Mouse (Mus musculus): ENCODE data around the gene Rabep2. TPM values are rescaled to one million over a fixed set of nuclear protein-coding genes. Genes with fewer than 3 reads are reported as not detected.

Gene Rabep2
- total and polyA plus RNA-seq, 3 experiments = 2.9 to 21.7 (median 16.1) TPM

DNA sequence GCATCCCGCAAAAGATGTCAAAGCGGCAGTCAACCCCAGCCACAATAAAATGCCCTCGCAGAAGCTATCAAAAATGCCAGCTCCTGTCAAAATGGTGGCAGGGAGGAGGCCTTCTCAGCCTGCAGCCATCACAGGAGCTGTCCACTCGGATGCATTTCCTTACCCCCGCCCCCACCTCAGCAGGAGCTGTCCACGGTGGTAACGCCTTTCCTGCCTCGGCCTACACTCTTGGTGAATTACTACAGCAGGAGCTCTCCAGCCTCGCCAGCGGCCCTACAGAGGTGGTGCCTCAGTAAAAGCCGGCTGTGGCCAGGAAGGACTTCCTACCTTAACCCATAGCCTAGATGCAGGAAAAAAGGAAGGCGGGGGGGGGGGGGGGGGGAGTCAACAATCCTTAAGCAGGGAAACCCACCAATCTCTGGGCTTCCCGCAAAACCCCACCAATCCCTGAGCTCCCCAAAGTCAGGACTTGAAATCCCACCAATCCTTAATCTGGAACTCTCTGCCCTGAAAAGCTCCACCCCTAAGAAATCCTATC is 1.2 kb upstream of the Rabep2 start:
- no peak for DNase-seq (ENCODE audit: low spot score)
- no peak for ATAC-seq (ENCODE audit: extremely low read depth, insufficient number of reproducible peaks, low FRiP score, poor library complexity, severe bottlenecking)
- Histone ChIP-seq H3K36me3 (replicated peaks) (peaks cover 21% of the 10 kb centered on the region), H3K9me3 (replicated peaks) (peaks cover 18% of the 10 kb centered on the region), H3K4me1 (ENCODE audit: insufficient read depth, low read depth, low read length) (peaks cover 18% of the 10 kb centered on the region), H3K4me3 (ENCODE audit: low read depth, low read length) (peak overlapping the region; percentile 40; the same call in 1 of the 2 replicates), H3K27me3 (ENCODE audit: insufficient read depth, low read length) (peaks cover 10% of the 10 kb centered on the region; the same call in 1 of the 2 replicates)
- TF ChIP-seq TAL1 (conservative IDR thresholded peaks at IDR 0.05; ENCODE audit: low read depth, low read length) = no peak
- no peak for TF ChIP-seq GATA1 (IDR thresholded peaks at IDR 0.05; ENCODE audit: borderline replicate concordance, low read length)
- no peak for TF ChIP-seq POLR2AphosphoS5 (IDR thresholded peaks at IDR 0.05; ENCODE audit: insufficient replicate concordance, low read depth, low read length)
- TF ChIP-seq GATA2 (IDR thresholded peaks at IDR 0.05; ENCODE audit: borderline replicate concordance, low read depth, low read length) = no peak
- TF ChIP-seq CTCF (IDR thresholded peaks at IDR 0.05; ENCODE audit: low read depth, low read length) = no peak

- Histone ChIP-seq H3K9me3 (replicated peaks) (peaks cover 18% of the 10 kb centered on the region), H3K4me3 (ENCODE audit: low read depth, low read length) (peak overlapping the region; percentile 83; the same call in 1 of the 2 replicates), H3K36me3 (replicated peaks) (peaks cover 26% of the 10 kb centered on the region), H3K4me1 (ENCODE audit: insufficient read depth, low read depth, low read length) (peaks cover 18% of the 10 kb centered on the region), H3K27me3 (ENCODE audit: insufficient read depth, low read length) (peaks cover 10% of the 10 kb centered on the region; the same call in 1 of the 2 replicates)
- TF ChIP-seq POLR2AphosphoS5 (IDR thresholded peaks at IDR 0.05; ENCODE audit: insufficient replicate concordance, low read depth, low read length) (no peak), CTCF (IDR thresholded peaks at IDR 0.05; ENCODE audit: low read depth, low read length) (no peak), TAL1 (conservative IDR thresholded peaks at IDR 0.05; ENCODE audit: low read depth, low read length) (peak; percentile 81), GATA1 (IDR thresholded peaks at IDR 0.05; ENCODE audit: borderline replicate concordance, low read length) (no peak)
- ATAC-seq (ENCODE audit: extremely low read depth, insufficient number of reproducible peaks, low FRiP score, poor library complexity, severe bottlenecking) (peak; percentile 63), DNase-seq (ENCODE audit: low spot score) (peak; percentile 46)
These were observed 405 bp upstream of the Rabep2 start for GRCm38 (mm10) chr7:126428154-126428553.

DNA sequence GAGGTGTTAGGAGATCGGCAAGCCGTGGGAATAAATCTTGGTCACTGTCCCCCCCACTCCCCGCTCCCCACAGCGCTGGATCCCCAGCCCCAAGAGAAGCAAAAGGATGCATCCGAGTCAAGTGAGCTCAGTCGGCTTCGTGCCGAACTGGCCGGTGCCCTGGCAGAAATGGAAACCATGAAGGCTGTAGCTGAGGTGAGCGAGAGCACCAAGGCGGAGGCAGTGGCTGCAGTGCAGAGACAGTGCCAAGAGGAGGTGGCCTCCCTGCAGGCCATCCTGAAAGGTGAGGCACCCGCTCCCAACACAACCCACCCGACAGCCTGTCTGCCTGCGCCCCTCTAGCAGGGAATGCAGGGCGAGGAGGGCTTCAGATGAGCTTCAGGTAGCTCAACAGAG is 942 bp downstream of the Rabep2 start:
- ATAC-seq (ENCODE audit: extremely low read depth, insufficient number of reproducible peaks, low FRiP score, poor library complexity, severe bottlenecking) = no peak
- Histone ChIP-seq H3K4me3 (ENCODE audit: low read depth, low read length) (peak overlapping the region; percentile 83), H3K36me3 (replicated peaks) (peaks cover 37% of the 10 kb centered on the region), H3K9me3 (replicated peaks) (peaks cover 18% of the 10 kb centered on the region), H3K4me1 (ENCODE audit: insufficient read depth, low read depth, low read length) (peaks cover 18% of the 10 kb centered on the region), H3K27me3 (ENCODE audit: insufficient read depth, low read length) (peaks cover 4% of the 10 kb centered on the region; the same call in 1 of the 2 replicates)
- no peak for DNase-seq (ENCODE audit: low spot score)
- TF ChIP-seq CTCF (IDR thresholded peaks at IDR 0.05; ENCODE audit: low read depth, low read length) (no peak), GATA1 (IDR thresholded peaks at IDR 0.05; ENCODE audit: borderline replicate concordance, low read length) (no peak), POLR2AphosphoS5 (IDR thresholded peaks at IDR 0.05; ENCODE audit: insufficient replicate concordance, low read depth, low read length) (no peak), TAL1 (conservative IDR thresholded peaks at IDR 0.05; ENCODE audit: low read depth, low read length) (no peak), GATA2 (IDR thresholded peaks at IDR 0.05; ENCODE audit: borderline replicate concordance, low read depth, low read length) (no peak)

DNA sequence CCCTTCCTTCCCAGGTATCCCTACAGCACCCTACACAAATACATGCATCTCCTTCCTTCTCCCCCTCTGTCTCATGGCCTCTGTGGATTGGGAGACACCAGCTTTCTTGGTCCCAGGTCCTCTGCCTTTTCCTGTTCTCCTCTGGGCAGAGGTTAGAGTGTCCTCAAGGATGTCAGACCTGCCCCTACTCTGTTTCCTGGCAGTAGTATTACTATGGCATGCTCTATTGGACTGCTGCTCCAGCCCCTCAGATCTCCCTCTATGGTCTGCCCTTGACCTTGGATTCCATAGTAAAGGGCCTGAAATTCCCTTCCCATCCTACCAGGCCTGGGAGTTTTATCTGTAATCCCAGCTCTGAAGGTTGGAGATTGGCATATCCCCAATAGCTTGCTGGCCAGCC is 1.6 kb downstream of the Rabep2 start:
- DNase-seq (ENCODE audit: low spot score) (no peak), ATAC-seq (ENCODE audit: extremely low read depth, insufficient number of reproducible peaks, low FRiP score, poor library complexity, severe bottlenecking) (no peak)
- peaks cover 18% of the 10 kb centered on the region for H3K4me1 ChIP-seq (ENCODE audit: insufficient read depth, low read depth, low read length)
- peaks cover 18% of the 10 kb centered on the region for H3K9me3 ChIP-seq (replicated peaks)
- no peak overlapping the region for H3K4me3 ChIP-seq (ENCODE audit: low read depth, low read length)
- peaks cover 42% of the 10 kb centered on the region for H3K36me3 ChIP-seq (replicated peaks)
- no peaks in the 10 kb centered on the region; the same call in 1 of the 2 replicates for H3K27me3 ChIP-seq (ENCODE audit: insufficient read depth, low read length)
- TF ChIP-seq POLR2AphosphoS5 (IDR thresholded peaks at IDR 0.05; ENCODE audit: insufficient replicate concordance, low read depth, low read length) (no peak), TAL1 (conservative IDR thresholded peaks at IDR 0.05; ENCODE audit: low read depth, low read length) (no peak), GATA1 (IDR thresholded peaks at IDR 0.05; ENCODE audit: borderline replicate concordance, low read length) (no peak), GATA2 (IDR thresholded peaks at IDR 0.05; ENCODE audit: borderline replicate concordance, low read depth, low read length) (no peak), CTCF (IDR thresholded peaks at IDR 0.05; ENCODE audit: low read depth, low read length) (no peak)

DNA sequence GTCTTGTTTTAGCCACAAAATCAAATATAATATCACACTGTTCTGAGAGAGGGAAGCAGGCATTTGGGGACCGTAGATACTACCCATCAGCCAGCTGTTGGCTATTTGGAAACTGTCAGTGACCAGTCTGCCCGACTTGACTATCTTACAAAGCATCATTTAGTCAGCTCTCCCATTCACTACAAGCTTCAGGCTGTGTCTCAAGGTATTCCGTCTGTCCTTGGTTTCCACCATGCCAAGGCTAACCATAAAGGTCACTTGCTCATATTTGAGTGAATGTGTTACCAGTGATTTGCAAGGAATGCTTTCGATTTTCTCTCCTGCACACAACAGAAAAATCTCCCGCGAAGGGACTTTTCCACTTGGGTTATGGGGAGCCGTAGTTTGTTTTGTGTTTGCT is 6.2 kb downstream of the Rabep2 start:
- Histone ChIP-seq H3K4me1 (ENCODE audit: insufficient read depth, low read depth, low read length) (peaks cover 3% of the 10 kb centered on the region), H3K36me3 (replicated peaks) (peaks cover 68% of the 10 kb centered on the region), H3K9me3 (replicated peaks) (no peaks in the 10 kb centered on the region), H3K27me3 (ENCODE audit: insufficient read depth, low read length) (no peaks in the 10 kb centered on the region), H3K4me3 (ENCODE audit: low read depth, low read length) (no peak overlapping the region)
- no peak for TF ChIP-seq GATA1 (IDR thresholded peaks at IDR 0.05; ENCODE audit: borderline replicate concordance, low read length)
- TF ChIP-seq POLR2AphosphoS5 (IDR thresholded peaks at IDR 0.05; ENCODE audit: insufficient replicate concordance, low read depth, low read length) = no peak
- ATAC-seq (ENCODE audit: extremely low read depth, insufficient number of reproducible peaks, low FRiP score, poor library complexity, severe bottlenecking) (no peak), DNase-seq (ENCODE audit: low spot score) (no peak)

DNA sequence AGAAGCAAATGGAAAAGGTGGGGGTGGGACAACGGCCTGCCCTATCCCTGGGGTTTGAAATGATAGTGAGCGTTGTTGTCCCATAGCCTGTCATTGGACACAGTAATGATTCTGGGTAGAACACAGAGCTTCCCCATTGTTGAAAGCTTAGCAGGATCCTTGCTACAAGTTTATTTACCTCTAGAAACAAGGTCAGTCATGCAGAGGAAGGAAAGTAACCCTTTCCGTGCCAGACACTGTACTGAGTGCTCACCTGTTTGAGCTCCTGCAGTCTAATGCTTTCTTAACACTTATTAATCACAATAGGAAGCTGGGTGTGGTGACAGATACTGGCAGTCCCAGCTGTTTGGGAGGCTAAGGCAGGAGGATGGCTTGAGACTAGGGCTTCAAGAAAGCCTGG is 7.2 kb downstream of the Rabep2 start:
- ATAC-seq (ENCODE audit: extremely low read depth, insufficient number of reproducible peaks, low FRiP score, poor library complexity, severe bottlenecking) (no peak), DNase-seq (ENCODE audit: low spot score) (no peak)
- Histone ChIP-seq H3K27me3 (ENCODE audit: insufficient read depth, low read length) (no peaks in the 10 kb centered on the region), H3K36me3 (replicated peaks) (peaks cover 70% of the 10 kb centered on the region), H3K9me3 (replicated peaks) (no peaks in the 10 kb centered on the region), H3K4me3 (ENCODE audit: low read depth, low read length) (no peak overlapping the region), H3K4me1 (ENCODE audit: insufficient read depth, low read depth, low read length) (no peaks in the 10 kb centered on the region)
- TF ChIP-seq CTCF (IDR thresholded peaks at IDR 0.05; ENCODE audit: low read depth, low read length) (no peak), GATA1 (IDR thresholded peaks at IDR 0.05; ENCODE audit: borderline replicate concordance, low read length) (no peak), GATA2 (IDR thresholded peaks at IDR 0.05; ENCODE audit: borderline replicate concordance, low read depth, low read length) (no peak), POLR2AphosphoS5 (IDR thresholded peaks at IDR 0.05; ENCODE audit: insufficient replicate concordance, low read depth, low read length) (no peak), TAL1 (conservative IDR thresholded peaks at IDR 0.05; ENCODE audit: low read depth, low read length) (no peak)

Measured in G1E (cell line).